Mouse (Mus musculus) right cerebral cortex, postnatal 25 days (tissue): ENCODE data around the gene Fgf22.
"Not testable (repeated sequence)": the region's sequence is repeated elsewhere in the genome, so short reads cannot be mapped to it uniquely, and the experiment has no call there.

Source experiments
- DNase-seq: peaks from one replicate; pipeline ENCODE4 v3.0.0; 2022

The Fgf22 gene

DNA sequence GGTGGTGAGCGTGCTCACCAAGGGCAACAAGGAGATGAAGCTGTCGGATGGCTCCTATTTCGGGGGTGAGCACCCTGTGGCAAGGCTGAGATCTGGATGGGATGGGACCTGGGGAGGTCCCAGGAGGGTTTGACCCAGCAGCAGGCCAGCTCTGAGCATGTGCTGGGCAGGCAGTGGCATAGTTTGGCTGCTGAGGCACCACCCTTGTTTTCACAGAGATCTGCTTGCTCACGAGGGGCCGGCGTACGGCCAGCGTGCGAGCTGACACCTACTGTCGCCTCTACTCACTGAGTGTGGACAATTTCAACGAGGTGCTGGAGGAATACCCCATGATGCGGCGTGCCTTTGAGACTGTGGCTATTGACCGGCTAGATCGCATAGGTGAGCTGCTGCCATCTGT, 21.0 kb upstream of the Fgf22 start:
- no peak for DNase-seq

DNA sequence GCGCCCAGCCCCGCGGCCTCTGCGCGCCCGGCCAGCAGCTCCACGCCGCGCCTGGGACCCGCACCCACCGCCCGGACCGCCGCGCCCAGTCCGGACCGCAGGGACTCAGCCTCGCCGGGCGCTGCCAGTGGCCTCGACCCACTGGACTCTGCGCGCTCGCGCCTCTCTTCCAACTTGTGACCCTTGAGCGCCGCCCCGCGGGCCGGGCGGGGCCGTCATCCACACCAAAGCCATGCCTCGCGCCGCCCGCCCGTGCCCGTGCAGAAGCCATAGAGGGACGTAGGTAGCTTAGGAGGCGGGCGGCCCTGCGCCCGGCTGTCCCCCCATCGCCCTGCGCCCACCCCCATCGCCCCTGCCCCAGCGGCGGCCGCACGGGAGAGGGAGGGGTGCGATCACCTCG, 19.5 kb upstream of the Fgf22 start:
- DNase-seq, result no peak

GRCm38 (mm10) chr10:79736706-79737105, 18.2 kb upstream of the Fgf22 start:
- no peak for DNase-seq

GRCm38 (mm10) chr10:79738259-79738658, 16.6 kb upstream of the Fgf22 start:
- no peak for DNase-seq

DNA sequence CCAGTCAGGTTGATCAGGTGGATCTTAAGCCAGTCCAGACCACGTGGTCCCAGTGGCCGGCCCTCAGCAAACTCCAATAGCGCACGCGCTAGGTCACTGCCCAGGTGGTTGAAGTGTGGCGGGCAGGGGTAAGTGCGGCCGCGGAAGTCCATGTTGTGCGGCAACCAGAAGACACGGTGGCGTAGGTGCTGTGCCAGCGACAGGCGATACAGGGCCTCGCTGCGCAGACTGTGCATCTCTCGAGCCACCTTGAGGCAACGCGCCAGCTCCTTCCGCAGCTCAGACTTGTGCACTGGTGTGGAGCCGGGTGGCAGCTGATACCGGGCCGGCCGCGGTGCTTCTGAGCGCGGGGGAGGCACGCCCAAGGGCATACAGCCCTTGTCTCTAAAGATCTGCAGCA, 15.6 kb upstream of the Fgf22 start:
- DNase-seq, result no peak

- DNase-seq, result no peak
Observed at GRCm38 (mm10) chr10:79740863-79741262, 14.0 kb upstream of the Fgf22 start.

GRCm38 (mm10) chr10:79743161-79743560, 11.7 kb upstream of the Fgf22 start:
- no peak for DNase-seq

- DNase-seq, result no peak
Observed at GRCm38 (mm10) chr10:79743650-79744365, 11.1 kb upstream of the Fgf22 start.

DNA sequence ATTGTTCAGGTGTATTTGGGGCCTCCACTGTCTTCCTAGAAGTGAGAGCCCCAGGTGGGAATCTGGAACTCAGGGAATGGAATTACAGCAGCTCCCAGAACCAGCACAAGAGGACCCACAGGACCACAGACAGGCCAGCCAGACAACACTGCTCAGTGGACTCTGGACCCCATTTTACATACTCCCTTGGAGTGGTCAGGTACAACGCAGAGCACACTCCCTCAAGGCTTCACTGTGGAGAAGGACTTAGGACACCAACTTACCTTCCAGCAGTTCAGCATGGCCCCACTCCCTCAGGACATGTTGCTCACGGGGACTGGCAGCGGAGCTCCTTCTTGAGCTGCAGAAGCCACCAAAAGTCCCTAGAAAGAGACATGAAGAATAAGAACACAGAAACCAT, 9.5 kb upstream of the Fgf22 start:
- DNase-seq, result no peak

- DNase-seq, result peak; percentile 93
Observed at GRCm38 (mm10) chr10:79745898-79746773, 8.7 kb upstream of the Fgf22 start, which contains the start of gene Polrmt. Gene Polrmt (minus strand): TSS chr10:79746581.

DNA sequence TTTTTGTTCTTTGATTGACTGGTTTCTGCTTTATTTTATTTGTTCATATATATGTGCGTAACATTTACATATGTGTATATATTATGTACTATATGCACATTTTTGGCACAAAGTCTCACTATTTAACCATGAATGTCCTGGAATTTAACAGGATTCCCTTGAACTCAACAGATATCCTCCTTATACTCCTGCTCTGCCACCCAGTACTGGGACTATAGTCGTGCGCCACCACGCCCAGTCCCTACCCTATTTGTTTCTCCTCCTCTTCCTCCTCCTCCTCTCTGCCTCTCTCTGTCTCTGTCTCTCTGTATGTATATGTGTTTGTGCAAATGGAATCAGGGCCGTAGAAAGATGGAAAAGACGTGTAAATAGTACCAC, 8.1 kb upstream of the Fgf22 start:
- DNase-seq, result no peak

DNA sequence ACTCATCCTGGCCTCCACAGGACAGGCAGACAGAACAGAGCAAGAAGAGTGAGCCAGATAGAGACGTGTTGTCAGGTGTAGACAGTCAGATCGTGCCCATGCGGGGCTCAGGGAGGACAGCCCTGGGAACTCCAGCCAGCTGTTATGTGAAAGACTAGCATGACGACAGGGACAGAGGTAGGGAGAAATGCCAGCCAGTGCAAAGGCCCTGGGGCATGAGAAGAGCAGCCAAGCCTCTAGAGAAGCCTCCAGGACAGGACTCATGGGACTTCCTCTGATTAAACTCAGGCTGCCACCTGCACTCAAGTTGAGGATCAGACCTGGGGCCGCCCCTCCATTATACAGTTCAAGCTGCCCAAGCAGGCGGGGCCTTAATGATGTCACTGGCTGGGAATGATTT, 6.4 kb upstream of the Fgf22 start:
- DNase-seq, result no peak

GRCm38 (mm10) chr10:79755854-79756253, 978 bp downstream of the Fgf22 start:
- no peak for DNase-seq

- DNase-seq, result no peak
Observed at GRCm38 (mm10) chr10:79756660-79757059, 1.8 kb downstream of the Fgf22 start.

DNA sequence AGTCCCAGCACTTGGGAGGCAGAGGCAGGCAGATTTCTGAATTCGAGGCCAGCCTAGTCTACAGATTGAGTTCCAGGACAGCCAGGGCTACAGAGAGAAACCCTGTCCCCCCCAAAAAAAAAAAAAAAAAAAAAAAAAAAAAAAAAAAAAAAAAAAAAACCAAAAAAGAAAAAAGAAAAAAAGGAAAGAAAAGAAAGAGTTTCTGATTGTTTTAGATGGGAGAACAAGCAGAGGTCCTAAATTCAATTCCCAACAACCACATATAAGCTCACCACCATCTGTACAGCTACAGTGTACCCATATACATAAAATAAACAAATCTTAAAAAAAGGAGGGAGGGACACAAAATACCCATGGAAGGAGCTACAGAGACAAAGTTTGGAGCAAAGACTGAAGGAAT, 4.8 kb downstream of the Fgf22 start:
- DNase-seq, result not testable (repeated sequence)

GRCm38 (mm10) chr10:79760603-79761143, 5.8 kb downstream of the Fgf22 start:
- no peak for DNase-seq

GRCm38 (mm10) chr10:79762875-79763274, 8.0 kb downstream of the Fgf22 start:
- no peak for DNase-seq

- no peak for DNase-seq
Observed at GRCm38 (mm10) chr10:79764234-79764633, 9.4 kb downstream of the Fgf22 start.

DNA sequence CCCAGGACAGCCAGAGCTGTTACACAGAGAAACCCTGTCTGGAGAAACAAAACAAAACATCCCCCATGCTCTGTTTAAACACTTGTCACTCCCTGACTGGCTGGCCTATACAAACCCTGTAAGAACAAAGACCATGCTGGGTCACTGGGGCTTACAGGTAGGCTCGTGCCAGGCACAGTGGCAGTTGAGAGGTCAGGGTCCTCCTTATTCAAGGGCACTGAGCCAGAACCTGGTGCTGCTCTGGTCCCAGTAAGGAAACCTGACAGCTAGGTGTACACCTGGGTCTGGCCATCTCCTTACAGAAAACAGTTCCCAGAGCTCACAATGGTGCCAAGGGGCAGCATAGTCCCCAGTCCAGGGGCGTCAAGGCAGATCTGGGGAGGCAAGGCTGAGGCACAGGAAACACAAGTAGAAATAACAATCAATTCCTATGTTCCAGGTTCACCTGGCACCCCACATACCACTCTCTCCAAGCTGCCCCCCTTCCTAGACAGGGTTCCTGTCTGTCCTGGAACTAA, 10.4 kb downstream of the Fgf22 start:
- no peak for DNase-seq

GRCm38 (mm10) chr10:79766001-79766507, 11.2 kb downstream of the Fgf22 start:
- no peak for DNase-seq

DNA sequence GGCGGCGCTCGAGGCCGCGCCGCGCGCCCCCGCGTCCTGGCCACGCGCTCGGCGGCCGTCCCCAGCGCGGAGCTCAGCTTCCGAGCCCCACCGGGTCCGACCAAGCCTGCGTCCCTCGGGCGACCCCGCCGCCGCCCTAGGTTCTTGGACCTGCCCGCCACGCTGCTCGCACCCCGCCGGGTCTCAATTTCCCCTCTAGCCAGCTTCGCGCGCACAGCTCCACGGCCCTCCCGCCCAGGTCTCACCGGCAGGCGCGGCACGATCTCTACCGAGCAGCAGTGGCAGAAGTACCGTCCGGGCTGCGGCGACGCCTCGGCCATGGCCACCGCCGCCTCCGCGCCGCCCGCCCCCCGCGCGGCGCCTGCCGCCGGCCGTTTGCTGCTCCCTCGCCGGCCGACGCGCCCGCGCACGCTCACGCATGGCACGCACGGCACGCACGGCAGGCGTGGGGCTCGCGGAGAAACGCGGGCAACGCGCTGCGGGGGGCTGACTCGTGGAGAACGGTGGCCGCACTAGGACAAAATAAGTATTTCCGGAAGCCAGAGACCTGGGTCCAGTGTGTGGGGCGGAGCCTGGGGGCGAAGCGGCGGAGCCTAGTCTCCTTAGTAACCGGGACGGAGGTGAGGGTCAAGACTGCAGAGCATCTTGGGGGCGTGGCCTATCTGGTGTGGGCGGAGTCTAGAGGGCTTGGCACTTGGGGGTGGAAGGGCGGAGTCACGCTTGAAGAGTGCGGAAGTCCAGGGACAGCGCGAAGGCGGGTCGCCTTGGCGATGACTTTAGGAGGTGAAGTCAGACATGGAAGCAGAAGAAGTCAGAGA, 11.8 kb downstream of the Fgf22 start, which contains the start of gene Rnf126:
Gene Rnf126 (minus strand): TSS at position 445 of the 818 bp plus-strand sequence.
- peak; percentile 98 for DNase-seq
